Mouse (Mus musculus) telencephalon, adult 2 months (tissue): ENCODE measurements around the gene Oard1.

ENCODE experiments used
- DNase-seq: peaks from one replicate; pipeline ENCODE4 v3.0.0-alpha.2; 2011; ENCODE audit warnings: low read depth, low spot score

Oard1 gene

GRCm38 (mm10) chr17:48433689-48434330 is 24.0 kb downstream of the Oard1 start:
- DNase-seq: no peak

DNA sequence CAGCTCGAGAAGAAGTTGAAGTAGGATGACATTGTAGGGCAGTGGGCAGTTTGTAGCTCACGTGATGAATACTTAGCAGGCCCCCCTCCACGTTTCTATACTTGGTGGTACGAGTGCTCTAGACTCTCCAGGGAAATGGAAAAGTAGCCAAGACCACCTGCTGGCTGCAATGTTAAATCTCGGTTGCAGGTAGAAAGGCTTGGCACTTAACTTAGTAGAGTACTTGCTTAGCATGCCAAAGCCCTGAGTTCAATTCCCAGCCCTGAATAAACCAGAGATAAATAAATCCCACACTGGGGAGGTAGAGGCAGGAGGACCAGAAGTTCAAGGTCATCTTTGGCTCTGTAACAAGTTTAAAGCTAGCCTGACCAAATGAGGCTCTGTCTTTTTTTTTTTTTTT is 24.7 kb downstream of the Oard1 start:
- DNase-seq: no peak

DNA sequence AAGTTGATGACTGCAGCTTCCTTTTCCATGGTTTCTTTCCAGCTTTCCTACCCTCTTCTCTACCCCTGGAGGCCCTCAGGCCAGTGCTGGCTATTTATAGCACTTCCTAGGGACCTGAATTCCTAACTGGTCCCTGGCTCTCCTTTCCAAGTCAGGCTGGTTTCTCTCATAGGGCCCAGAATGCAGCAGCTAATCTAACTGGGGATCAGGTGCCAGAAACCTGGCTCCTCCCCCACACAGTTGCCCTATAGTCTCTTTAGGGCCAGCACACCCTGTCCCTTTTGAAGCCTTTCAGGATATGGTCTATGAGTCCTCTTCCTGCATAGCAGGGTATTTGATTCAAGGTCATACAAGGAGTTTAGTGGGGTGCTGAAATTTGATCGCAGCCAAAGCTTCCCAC is 26.7 kb downstream of the Oard1 start:
- no peak for DNase-seq

DNA sequence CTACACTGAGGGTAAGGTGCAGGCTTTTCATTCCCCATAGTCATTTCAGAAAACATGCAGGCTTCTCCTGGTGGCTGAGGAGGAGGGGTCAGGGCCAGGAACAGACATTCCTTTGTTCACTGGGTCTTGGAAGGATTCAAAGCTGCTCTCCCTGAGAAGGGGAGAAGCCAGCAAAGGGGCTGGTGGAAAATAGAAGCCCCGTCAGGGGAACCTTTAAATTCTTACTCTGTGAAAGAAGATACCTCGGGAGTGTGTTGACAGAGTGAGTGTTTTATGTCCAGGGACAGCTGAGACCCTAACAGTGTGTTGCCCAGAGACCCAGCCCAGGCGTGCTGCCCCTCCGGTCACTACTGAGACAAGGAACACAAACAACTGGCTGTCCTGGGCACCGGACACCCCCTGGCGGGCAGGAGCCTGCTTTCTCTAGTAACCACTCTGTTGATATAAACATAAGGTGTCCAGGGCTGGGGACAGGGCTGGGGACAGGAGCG is 27.7 kb downstream of the Oard1 start:
- DNase-seq: no peak

GRCm38 (mm10) chr17:48442745-48443457 is 33.1 kb downstream of the Oard1 start:
- DNase-seq: no peak

DNA sequence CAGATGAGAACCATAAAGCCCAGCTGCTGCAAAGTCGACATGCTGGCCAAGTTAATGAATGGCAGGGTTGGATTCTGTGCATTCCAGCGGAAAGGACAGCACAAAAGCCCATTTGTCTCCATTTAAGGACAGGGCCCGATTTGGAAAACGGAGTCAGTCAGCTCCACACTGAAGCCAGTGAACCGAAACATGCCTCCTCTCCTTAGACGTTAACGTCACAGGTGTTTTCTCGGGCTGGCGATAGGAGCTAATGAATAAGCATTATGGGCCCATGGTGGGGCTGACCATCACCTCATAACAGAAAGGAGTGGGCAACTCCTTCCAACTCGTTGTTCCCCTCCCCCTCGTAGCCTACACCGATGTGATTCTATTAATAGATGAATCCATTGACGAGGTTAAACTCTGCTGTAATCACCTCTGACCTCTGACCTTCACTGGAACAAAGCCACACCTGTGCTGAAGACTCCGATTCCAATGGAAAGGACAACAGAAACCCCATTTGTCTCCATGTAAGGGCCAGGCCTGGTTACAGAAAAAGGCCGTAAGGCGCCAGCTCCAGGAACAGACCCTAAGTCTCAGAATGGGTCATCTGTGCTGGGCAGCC is 33.8 kb downstream of the Oard1 start:
- DNase-seq: no peak

DNA sequence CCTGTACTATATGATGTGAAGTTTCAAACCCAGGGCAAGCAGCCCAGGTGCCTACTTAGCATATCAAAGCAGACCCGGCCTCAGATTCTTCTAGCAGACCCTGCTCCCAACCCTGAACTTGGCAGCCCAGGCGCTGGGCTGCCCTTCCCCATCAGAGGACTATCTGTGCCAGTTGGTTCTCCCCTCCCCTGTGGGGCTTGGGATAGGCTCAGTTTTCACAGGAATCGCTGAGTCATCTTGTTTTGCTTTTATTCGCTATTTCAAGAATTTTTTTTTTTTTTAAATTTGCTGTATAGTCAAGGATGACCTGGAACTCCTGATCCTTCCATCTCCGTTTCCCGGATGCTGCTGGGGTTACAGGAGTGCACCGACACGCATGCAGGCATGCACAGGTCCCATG is 37.9 kb downstream of the Oard1 start:
- no peak for DNase-seq

- DNase-seq: no peak
Observed at GRCm38 (mm10) chr17:48450666-48451352, 41.0 kb downstream of the Oard1 start.

DNA sequence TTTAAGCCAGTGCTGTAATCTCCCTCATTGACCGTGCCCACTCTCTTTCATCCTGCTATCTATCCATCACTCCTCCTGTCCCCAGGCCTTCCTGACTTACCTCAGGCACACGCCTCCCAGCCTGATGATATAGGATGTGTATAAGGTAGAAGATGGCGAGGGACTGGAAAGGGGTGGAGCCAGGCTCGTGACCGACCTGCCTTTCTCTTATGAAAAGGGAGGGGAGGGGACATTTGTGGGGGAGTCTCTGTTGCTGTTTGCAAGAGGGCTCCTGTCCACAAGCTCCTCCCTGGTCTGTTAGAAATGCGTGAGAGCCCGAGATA is 41.5 kb downstream of the Oard1 start, which contains the start of gene Tspo2:
Tspo2 (minus strand) TSS at position 170 of the 323 bp plus-strand sequence.
- DNase-seq: no peak

GRCm38 (mm10) chr17:48451753-48452444 is 42.1 kb downstream of the Oard1 start:
- no peak for DNase-seq

DNA sequence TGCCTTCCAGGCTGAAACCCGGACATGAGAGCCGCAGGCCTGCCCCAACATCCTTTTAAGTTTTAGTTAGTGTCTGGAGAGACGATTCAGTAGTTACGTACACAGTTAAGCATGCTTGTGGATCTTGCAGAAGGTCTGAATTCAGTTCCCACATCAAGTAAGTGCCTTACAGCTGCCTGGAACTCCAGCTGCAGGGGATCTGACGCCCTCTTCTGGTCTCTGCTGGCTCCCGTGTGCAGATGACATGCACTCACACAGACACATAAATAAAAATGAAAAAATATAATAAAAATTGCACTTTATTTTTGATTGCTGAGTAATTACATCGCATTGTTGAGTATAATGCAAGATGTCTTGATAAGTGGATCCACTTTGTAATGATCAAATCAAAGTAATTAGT is 43.7 kb downstream of the Oard1 start:
- no peak for DNase-seq

DNA sequence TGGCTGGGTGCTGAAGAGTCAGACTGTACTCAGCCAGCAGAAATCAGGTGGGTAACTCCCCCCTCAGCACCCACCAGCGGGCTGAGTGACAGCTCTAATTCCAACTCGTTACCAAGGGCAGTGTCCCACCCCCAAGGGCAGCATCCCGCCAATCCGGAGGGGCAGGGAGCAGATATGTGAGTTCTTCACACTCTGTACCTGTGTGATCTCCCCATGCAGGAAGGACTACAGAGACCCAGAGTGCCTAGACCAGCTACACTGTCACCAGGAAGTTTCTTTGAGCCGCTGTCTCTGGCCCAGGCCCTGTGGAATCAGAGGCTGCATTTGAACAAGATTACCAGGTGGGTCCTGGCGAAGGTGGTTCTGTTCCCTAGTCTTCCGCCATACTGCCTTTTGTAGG is 44.4 kb downstream of the Oard1 start:
- DNase-seq: no peak

- DNase-seq: no peak
Observed at GRCm38 (mm10) chr17:48454688-48455087, 44.9 kb downstream of the Oard1 start, which contains the start of gene Unc5cl. Gene Unc5cl (plus strand): TSS chr17:48454901.

DNA sequence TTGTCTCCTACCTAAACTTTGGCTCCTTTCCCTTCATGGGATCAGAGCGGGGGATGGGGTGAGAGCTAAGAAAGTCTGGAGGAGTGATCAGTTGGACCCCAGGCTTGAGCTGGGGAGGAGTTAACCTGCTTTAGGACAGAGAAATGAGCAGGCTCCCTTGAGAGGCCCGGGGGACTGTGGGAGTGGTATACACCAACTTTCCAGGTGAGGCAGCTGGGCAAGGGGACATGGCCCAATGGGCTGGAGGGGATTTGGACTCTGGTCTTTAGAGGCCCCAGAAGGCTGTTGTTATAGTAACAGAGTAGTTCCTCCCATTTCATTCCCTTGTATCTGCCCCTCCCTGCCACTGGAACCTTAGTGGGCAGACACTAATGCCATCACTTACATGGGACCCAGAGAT is 46.1 kb downstream of the Oard1 start:
- no peak for DNase-seq

GRCm38 (mm10) chr17:48457971-48458653 is 48.3 kb downstream of the Oard1 start:
- no peak for DNase-seq

DNA sequence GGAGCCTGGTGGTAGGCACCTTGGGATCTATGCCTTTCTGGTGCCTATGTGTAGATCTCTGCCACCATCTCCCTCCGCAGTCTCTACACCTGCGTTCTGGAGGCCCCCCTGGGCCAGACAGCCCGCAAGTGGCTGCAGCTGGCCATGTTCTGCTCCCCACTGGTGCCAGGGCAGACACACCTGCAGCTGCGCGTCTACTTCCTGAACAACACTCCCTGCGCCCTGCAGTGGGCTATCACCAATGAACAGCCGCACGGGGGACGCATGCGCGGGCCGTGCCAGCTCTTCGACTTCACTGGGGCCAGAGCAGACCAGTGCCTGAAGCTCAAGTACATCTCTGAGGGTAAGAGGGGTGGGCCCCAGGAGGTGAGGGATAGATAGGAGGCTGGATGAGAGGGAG is 52.3 kb downstream of the Oard1 start:
- DNase-seq: no peak

DNA sequence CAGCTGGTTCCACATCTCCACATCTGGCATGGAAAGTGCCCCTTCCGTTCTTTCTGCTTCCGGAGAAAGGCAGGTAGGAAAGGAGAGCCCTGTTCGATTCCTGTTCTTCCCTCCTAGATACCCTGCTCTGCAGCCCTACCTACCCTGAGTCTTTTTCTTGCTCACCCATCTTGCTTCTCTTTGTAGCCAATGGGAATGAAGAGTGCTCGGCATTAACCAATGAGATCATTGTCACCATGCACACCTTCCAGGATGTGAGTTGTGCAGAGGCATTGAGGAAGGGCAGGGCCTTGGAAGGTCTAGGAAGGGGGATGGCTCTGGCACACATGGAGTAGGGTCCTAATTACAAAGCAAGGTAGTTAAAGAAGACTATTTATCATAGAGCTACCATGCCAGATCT is 53.6 kb downstream of the Oard1 start:
- no peak for DNase-seq
